Mouse (Mus musculus) myocyte (in vitro differentiated cells): ENCODE measurements around the gene Gm10282.

ENCODE experiments used
- MYOG ChIP-seq, 3 experiments: IDR thresholded peaks; one replicate each; pipeline ENCODE4 v1.6.1; 2011; ENCODE audit warnings: control low read depth in 2 of 3, low read depth in 2 of 3, mild to moderate bottlenecking in 2 of 3; ENCODE audit not compliant: insufficient read length in 2 of 3, control insufficient read depth in 1 of 3, insufficient read depth in 1 of 3
- POLR2A ChIP-seq: IDR thresholded peaks from one replicate; pipeline ENCODE4 v1.6.1; 2011; ENCODE audit warnings: low read depth, mild to moderate bottlenecking, control low read depth, moderate library complexity; ENCODE audit not compliant: insufficient read length
- REST ChIP-seq: IDR thresholded peaks from one replicate; pipeline ENCODE4 v1.6.1; 2011; ENCODE audit warnings: mild to moderate bottlenecking, control low read depth, moderate library complexity; ENCODE audit not compliant: insufficient read depth, insufficient read length
- TCF12 ChIP-seq: IDR thresholded peaks from one replicate; pipeline ENCODE4 v1.6.1; 2011; ENCODE audit warnings: mild to moderate bottlenecking, control low read depth; ENCODE audit not compliant: poor library complexity, insufficient read depth, severe bottlenecking
- TCF3 ChIP-seq: IDR thresholded peaks from one replicate; pipeline ENCODE4 v1.6.1; 2011; ENCODE audit warnings: low read depth, control low read depth; ENCODE audit not compliant: insufficient read length

DNA sequence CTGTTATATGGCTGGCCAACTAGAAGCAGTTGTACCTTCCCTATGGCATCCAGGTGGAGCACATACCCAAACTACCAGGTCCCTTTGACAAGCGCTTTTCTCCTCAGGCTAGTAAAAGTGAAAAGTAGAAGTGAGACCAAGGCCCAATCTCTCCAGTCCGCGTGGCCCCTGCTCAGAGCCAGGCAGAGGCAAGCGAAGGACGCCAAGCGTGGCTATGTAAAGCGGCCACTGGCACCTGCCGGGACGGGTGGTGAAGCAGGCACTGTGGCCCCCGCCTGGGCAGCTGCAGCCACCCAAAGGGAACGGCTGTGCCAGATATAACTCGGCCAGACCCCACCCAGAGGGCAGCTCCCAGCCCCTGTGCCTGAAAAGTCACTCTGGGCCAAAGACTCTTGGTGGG is 34.5 kb downstream of the Gm10282 start:
- TF ChIP-seq MYOG (IDR thresholded peaks at IDR 0.05; ENCODE audit: control insufficient read depth in 1 of 3, insufficient read depth in 1 of 3, insufficient read length in 2 of 3, low read depth in 2 of 3) = peak in 2 of 3 experiments; percentile 90 to 92
- TF ChIP-seq POLR2A = no peak
- TF ChIP-seq TCF3 = peak; percentile 57
- TF ChIP-seq REST = no peak
- peak; percentile 17 for TF ChIP-seq TCF12
